Mouse (Mus musculus) G1E (cell line): ENCODE results near the gene Cox4i1. TPM values are rescaled to one million over a fixed set of nuclear protein-coding genes. Genes with fewer than 3 reads are reported as not detected.

ENCODE experiments used
- ATAC-seq: 2 replicates; pipeline ENCODE4 v1.8.0; 2016; ENCODE audit warnings: mild to moderate bottlenecking; ENCODE audit not compliant: insufficient number of reproducible peaks, poor library complexity, low FRiP score, severe bottlenecking; ENCODE audit errors: extremely low read depth
- DNase-seq: peaks from one replicate; pipeline ENCODE4 v3.0.0; 2012; ENCODE audit warnings: low spot score
- H3K27me3 ChIP-seq: 2 replicates; pipeline ENCODE4 v1.6.1; 2012; ENCODE audit warnings: mild to moderate bottlenecking, low read length, inconsistent platforms; ENCODE audit not compliant: insufficient read depth
- H3K36me3 ChIP-seq: replicated peaks from 2 replicates; pipeline ENCODE3; 2012; ENCODE audit warnings: mild to moderate bottlenecking, inconsistent platforms
- H3K4me1 ChIP-seq: 2 replicates; pipeline ENCODE4 v1.6.1; 2012; ENCODE audit warnings: low read depth, low read length, inconsistent platforms, mixed read lengths; ENCODE audit not compliant: insufficient read depth
- H3K4me3 ChIP-seq: 2 replicates; pipeline ENCODE4 v1.5.1; 2012; ENCODE audit warnings: low read depth, mild to moderate bottlenecking, inconsistent platforms, low read length, moderate library complexity, mixed read lengths
- H3K9me3 ChIP-seq: replicated peaks from 2 replicates; pipeline ENCODE4 v1.6.1; 2012; ENCODE audit warnings: inconsistent platforms
- CTCF ChIP-seq: IDR thresholded peaks from 2 replicates; pipeline ENCODE4 v1.5.1; 2012; ENCODE audit warnings: low read depth, low read length, inconsistent platforms, mixed read lengths
- GATA1 ChIP-seq: IDR thresholded peaks from 2 replicates; pipeline ENCODE4 v1.6.1; 2012; ENCODE audit warnings: borderline replicate concordance, low read length, inconsistent platforms, mixed read lengths
- GATA2 ChIP-seq: IDR thresholded peaks from 2 replicates; pipeline ENCODE4 v1.6.1; 2012; ENCODE audit warnings: low read depth, low read length, inconsistent platforms, borderline replicate concordance
- POLR2AphosphoS5 ChIP-seq: IDR thresholded peaks from 2 replicates; pipeline ENCODE4 v1.6.1; 2012; ENCODE audit warnings: low read depth, low read length, inconsistent platforms; ENCODE audit not compliant: insufficient replicate concordance
- TAL1 ChIP-seq: conservative IDR thresholded peaks from 2 replicates; pipeline ENCODE4 v1.6.1; 2012; ENCODE audit warnings: low read depth, low read length, inconsistent platforms, mixed read lengths
- polyA plus RNA-seq: library from polyadenylated mRNA; stranded (reverse); fragments of >175 nt; gene quantifications from 2 replicates; pipeline ENCODE4 v1.2.3, GENCODE M21; 2012
- total RNA-seq, 2 experiments: library from RNA; stranded (forward) in 1 of 2; stranded (reverse) in 1 of 2; fragments of 200-1000 nt in 1 of 2; fragments of >200 nt in 1 of 2; fragmentation: Nextera tagmentation in 1 of 2; gene quantifications; 2 replicates each; pipeline ENCODE4 v1.2.3; 2014 to 2017

Cox4i1 gene
- total and polyA plus RNA-seq, 3 experiments = 277 to 542 (median 328) TPM

DNA sequence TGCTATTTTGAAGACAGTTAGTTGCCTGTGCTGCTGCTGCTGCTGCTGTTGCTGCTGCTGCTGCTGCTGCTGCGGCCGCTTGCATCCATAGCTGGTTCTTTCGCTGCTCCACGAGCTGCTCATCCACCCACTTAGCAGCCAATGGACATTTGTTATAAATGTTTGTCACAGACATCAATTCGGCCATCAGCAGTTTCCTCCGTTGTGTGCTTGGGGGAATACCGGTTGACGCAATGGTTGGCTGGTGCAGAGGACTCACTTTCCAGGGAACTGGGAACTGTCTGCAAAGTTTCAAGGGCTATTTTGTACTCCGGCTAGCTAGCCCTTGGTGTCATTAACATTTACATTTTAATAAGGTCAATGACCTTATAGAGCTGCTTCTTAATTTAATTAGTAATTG, 36.2 kb downstream of the Cox4i1 start:
- Histone ChIP-seq H3K4me3 (no peak overlapping the region), H3K9me3 (peaks cover 13% of the 10 kb centered on the region), H3K36me3 (no peaks in the 10 kb centered on the region), H3K27me3 (no peaks in the 10 kb centered on the region), H3K4me1 (no peaks in the 10 kb centered on the region)
- no peak for DNase-seq
- ATAC-seq = no peak
- TF ChIP-seq CTCF = no peak
- TF ChIP-seq GATA2 = no peak
- TF ChIP-seq GATA1 = no peak
- no peak for TF ChIP-seq POLR2AphosphoS5
- TF ChIP-seq TAL1 = no peak

DNA sequence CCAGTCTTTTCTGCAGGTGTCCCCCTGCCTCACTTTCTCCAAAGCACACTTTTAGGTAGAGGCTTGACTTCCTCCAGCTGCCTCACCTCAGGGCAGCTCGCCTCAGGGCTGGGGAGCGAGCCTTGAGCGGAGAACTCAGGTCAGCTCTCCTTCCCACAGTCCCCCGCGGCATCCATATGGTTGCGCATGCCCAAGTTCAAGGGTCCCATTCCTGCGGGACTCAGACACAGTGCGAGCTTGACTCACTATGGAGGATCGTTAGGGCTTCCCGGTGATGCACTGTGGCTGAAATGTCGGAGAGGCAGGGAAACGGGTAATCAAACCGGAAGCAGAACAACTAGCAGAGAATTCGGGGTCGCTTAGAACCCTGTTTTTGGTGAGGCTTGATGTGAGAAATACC, 37.1 kb downstream of the Cox4i1 start:
- H3K36me3 ChIP-seq = no peaks in the 10 kb centered on the region
- H3K4me1 ChIP-seq = no peaks in the 10 kb centered on the region
- H3K9me3 ChIP-seq = peaks cover 11% of the 10 kb centered on the region
- DNase-seq (no peak), ATAC-seq (no peak)
- H3K27me3 ChIP-seq = no peaks in the 10 kb centered on the region
- TF ChIP-seq GATA2 (no peak), POLR2AphosphoS5 (no peak), GATA1 (no peak), CTCF (no peak), TAL1 (no peak)
- H3K4me3 ChIP-seq = no peak overlapping the region

DNA sequence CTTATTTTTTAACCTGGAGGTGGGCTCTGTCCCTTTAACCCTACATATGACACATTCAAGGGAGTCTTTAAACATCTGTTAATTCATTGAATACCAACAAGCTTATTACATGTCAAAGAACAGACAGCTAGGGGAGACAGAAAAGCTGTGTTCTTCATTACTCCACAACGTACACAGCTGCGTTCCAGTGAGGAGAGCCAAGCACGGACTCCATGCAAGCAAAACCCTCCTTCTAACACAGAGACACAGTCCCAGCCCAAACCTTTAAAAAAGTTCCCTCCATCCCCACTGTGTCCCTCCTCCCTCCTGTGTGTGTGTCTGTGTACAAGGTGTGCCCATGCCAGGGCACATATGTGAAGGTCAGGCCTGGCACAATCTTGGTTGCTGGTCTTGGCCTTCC, 38.2 kb downstream of the Cox4i1 start:
- Histone ChIP-seq H3K9me3 (peaks cover 14% of the 10 kb centered on the region), H3K4me1 (no peaks in the 10 kb centered on the region), H3K27me3 (no peaks in the 10 kb centered on the region), H3K4me3 (no peak overlapping the region), H3K36me3 (no peaks in the 10 kb centered on the region)
- ATAC-seq = no peak
- DNase-seq = no peak
- TF ChIP-seq GATA1 = no peak
- no peak for TF ChIP-seq GATA2
- TF ChIP-seq TAL1 = no peak
- no peak for TF ChIP-seq CTCF
- TF ChIP-seq POLR2AphosphoS5 = no peak

DNA sequence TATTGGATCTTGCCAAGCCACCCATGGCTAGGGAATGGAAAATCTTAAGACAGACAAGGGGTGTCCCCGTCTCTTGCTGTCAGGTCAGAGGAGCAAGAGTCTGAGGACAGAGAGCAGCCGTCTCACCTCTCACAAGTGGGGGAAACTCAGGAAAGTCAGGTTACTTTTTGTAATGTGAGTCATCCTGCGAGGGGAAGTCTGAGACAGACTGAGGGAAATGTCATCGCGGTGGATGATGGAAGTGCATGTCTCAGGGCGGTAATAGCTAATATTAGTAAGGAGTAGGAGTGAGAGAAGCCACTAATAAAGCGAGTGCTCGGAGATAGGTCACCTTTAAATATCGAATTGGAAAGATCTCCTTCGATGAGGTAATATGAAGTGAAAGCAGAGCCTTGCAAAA, 41.2 kb downstream of the Cox4i1 start:
- no peak for TF ChIP-seq GATA1
- no peak for TF ChIP-seq TAL1
- no peak for TF ChIP-seq POLR2AphosphoS5
- TF ChIP-seq GATA2 = no peak
- TF ChIP-seq CTCF = no peak
- Histone ChIP-seq H3K27me3 (no peaks in the 10 kb centered on the region), H3K36me3 (no peaks in the 10 kb centered on the region), H3K9me3 (peaks cover 13% of the 10 kb centered on the region), H3K4me1 (no peaks in the 10 kb centered on the region), H3K4me3 (no peak overlapping the region)
- DNase-seq = no peak
- ATAC-seq = no peak

DNA sequence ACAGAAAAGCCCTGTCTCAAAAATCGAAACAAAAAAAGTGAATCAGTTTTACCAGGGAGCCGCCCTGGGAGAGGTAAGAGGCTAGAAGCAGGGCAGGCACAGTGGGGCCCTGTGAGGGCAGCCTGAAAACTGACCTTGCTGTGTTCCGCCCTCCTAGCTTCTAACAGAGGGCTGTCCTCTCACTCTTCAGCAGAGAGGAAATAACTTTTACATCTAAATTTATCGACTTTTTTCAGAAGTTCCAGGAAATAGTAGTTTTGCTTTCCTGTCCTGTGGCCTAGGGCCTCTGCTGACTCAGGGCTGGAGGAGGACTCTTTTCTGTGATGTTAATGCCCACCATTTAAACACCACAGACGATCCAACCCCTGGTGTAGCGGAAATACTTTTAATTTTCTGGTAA, 47.2 kb downstream of the Cox4i1 start:
- Histone ChIP-seq H3K36me3 (no peaks in the 10 kb centered on the region), H3K4me3 (no peak overlapping the region), H3K4me1 (no peaks in the 10 kb centered on the region), H3K27me3 (no peaks in the 10 kb centered on the region), H3K9me3 (peaks cover 48% of the 10 kb centered on the region)
- TF ChIP-seq TAL1 = no peak
- no peak for TF ChIP-seq POLR2AphosphoS5
- no peak for TF ChIP-seq CTCF
- TF ChIP-seq GATA2 = no peak
- TF ChIP-seq GATA1 = no peak
- ATAC-seq (no peak), DNase-seq (no peak)

DNA sequence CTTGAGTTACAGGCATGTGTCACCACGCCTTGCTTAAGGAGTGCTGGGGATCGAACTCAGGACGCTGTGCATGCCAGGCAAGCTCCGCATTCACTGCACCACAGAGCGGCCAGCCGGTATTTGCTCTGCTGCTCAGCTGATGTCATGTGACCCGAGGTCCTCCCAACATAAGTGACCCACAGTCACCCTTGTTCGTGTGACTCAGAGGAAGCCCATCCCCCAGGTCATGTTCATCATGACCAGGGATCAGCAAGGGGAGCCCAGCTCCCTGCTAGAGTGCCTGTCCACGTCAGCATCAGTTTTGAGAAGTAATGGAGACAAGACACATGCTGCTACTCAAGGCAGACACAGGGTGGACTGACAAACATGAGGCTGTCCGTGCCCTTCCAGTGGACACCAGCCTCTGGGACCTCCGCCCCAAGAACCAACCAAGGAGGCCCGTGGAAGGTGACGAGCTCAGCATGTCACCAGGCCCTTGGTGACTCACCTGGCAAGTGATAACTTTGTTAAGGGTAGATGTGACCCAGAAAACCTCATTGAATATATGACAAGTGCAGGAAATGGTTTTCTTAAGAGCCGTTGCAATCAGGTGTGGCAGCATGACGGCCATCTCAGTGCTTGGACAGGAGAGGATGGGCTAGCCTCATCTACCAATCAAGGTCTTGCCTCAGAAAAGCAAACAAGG, 48.1 kb downstream of the Cox4i1 start:
- no peak for ATAC-seq
- peaks cover 53% of the 10 kb centered on the region for H3K9me3 ChIP-seq
- DNase-seq = no peak
- H3K27me3 ChIP-seq = no peaks in the 10 kb centered on the region
- H3K36me3 ChIP-seq = no peaks in the 10 kb centered on the region
- no peak overlapping the region for H3K4me3 ChIP-seq
- no peaks in the 10 kb centered on the region for H3K4me1 ChIP-seq
- TF ChIP-seq GATA1 (no peak), POLR2AphosphoS5 (no peak), GATA2 (no peak), TAL1 (no peak), CTCF (no peak)
